Mouse (Mus musculus) neural tube, embryonic 11.5 days (tissue): ENCODE results near the gene Ppp2r1b. TPM values are rescaled to one million over a fixed set of nuclear protein-coding genes. Genes with fewer than 3 reads are reported as not detected.

ENCODE experiments used
- ATAC-seq: fragments of 200-750 bp; cut with Nextera tagmentation; 2 replicates; pipeline ENCODE4 v1.8.0; 2017; ENCODE audit warnings: moderate number of reproducible peaks, mild to moderate bottlenecking, moderate TSS enrichment, moderate library complexity; ENCODE audit not compliant: insufficient read depth, low FRiP score, low TSS enrichment
- DNase-seq: peaks from one replicate; pipeline ENCODE4 v3.0.0-alpha.2; 2015; ENCODE audit warnings: low spot score
- H3K27ac ChIP-seq: fragments of 300-500 bp; sonication (generic); 2 replicates; pipeline ENCODE4 v1.5.1; 2014; ENCODE audit warnings: low read depth, mild to moderate bottlenecking, low read length
- H3K27me3 ChIP-seq: fragments of 300-500 bp; sonication (generic); 2 replicates; pipeline ENCODE4 v1.6.1; 2014; ENCODE audit warnings: mild to moderate bottlenecking, low read length, mixed read lengths; ENCODE audit not compliant: control insufficient read depth, insufficient read depth
- H3K36me3 ChIP-seq: fragments of 300-500 bp; sonication (generic); 2 replicates; pipeline ENCODE4 v1.6.1; 2014; ENCODE audit warnings: mild to moderate bottlenecking, low read length, moderate library complexity, mixed read lengths; ENCODE audit not compliant: control insufficient read depth, insufficient read depth
- H3K4me1 ChIP-seq: fragments of 300-500 bp; sonication (generic); 2 replicates; pipeline ENCODE4 v1.6.1; 2014; ENCODE audit warnings: low read length, mixed read lengths; ENCODE audit not compliant: control insufficient read depth, insufficient read depth
- H3K4me2 ChIP-seq: fragments of 300-500 bp; sonication (generic); 2 replicates; pipeline ENCODE4 v1.6.1; 2014; ENCODE audit warnings: low read depth, mild to moderate bottlenecking, moderate library complexity
- H3K4me3 ChIP-seq: fragments of 300-500 bp; sonication (generic); 2 replicates; pipeline ENCODE4 v1.5.1; 2014; ENCODE audit warnings: low read depth, low read length
- H3K9ac ChIP-seq: fragments of 300-500 bp; sonication (generic); 2 replicates; pipeline ENCODE4 v1.6.1; 2014; ENCODE audit warnings: mild to moderate bottlenecking, low read length
- H3K9me3 ChIP-seq: fragments of 300-500 bp; sonication (generic); 2 replicates; pipeline ENCODE4 v1.6.1; 2016; ENCODE audit warnings: low read length; ENCODE audit not compliant: control insufficient read depth
- WGBS: fragments of 180-500 bp; shearing (Covaris S2); extraction: QIAGEN DNeasy Blood & Tissue Kit; methylation state at CpG from one replicate; pipeline ENCODE4 v1.1.7; 2014; 5-methylcytosine and 5-hydroxymethylcytosine counted together
- polyA plus RNA-seq: library from polyadenylated mRNA; unstranded; fragments of >200 nt; fragmentation: Nextera tagmentation; extraction: Ambion mirVana; gene quantifications from 2 replicates; pipeline ENCODE4 v1.2.1, GENCODE M21; 2014

The Ppp2r1b gene
- polyA plus RNA-seq, 1 experiment from 2014 or later, result 121 TPM

DNA sequence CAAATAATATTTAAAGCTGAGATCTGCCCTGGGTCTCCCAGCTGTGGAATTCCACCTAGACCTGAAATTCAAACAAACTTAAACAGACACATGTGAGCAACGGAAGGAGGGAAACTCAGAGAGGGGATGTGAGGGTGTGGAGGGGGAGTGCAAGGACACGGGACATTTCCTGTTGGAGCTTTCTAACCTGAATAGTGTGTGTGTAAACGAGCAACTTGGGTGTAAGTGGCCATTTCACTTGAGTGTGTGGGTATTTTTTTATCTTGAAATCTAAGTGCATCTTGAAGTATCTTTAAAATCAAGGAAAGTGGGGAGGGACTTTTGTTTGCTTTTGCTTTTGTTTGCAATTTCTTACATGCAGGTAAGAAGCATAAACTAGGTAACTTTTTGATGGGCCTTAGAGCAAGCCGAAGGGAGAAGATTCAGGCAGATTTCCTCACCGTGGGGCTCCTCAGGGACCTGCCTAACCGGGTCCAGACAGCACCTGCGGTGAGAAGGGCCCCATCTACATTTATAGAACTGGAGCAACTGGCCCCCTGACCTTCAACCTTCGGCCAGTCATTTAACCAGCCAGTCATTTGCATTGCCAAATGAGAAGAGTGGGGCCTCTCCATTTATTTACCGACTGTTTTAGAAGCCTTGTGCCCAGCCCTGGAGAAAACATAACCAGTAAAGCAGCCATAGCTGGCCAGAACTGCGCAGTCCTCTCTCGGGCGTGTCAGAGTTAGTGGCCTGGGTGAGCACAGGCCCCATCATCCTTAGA is 2.7 kb downstream of the Ppp2r1b start:
- Histone ChIP-seq H3K9me3 (no peaks in the 10 kb centered on the region), H3K4me2 (no peak overlapping the region), H3K27me3 (no peaks in the 10 kb centered on the region), H3K9ac (no peak overlapping the region), H3K4me1 (no peaks in the 10 kb centered on the region), H3K4me3 (no peak overlapping the region), H3K27ac (no peak overlapping the region), H3K36me3 (peaks cover 6% of the 10 kb centered on the region; the same call in 1 of the 2 replicates)
- WGBS, result 73% methylated on average over 12 of the region's 12 CpGs
- DNase-seq (no peak), ATAC-seq (no peak)

DNA sequence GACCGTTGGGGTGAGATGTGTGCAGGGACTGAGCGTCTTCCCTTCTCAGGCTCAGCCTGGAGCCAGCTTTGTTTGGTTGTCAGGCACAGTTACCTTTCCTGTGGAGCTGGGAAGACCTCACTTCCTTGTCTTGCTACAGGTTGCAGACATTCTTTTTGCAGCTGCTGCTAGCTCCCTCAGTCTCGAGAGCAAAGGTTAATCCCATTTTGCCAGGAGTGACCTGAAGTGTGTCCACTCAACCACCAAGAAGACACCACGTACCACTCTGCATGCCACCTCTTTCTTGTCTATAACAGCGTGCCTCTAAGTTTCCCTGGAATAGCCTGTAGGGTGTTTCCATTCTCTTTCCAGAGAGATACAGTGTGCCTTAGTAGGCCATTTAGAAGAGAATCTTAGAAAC is 3.7 kb downstream of the Ppp2r1b start:
- no peak for DNase-seq
- H3K4me2 ChIP-seq, result no peak overlapping the region
- no peaks in the 10 kb centered on the region for H3K4me1 ChIP-seq
- H3K9ac ChIP-seq, result no peak overlapping the region
- peaks cover 3% of the 10 kb centered on the region; the same call in 1 of the 2 replicates for H3K36me3 ChIP-seq
- H3K4me3 ChIP-seq, result no peak overlapping the region
- no peak overlapping the region for H3K27ac ChIP-seq
- WGBS, result 74% methylated on average over 5 of the region's 5 CpGs
- H3K27me3 ChIP-seq, result no peaks in the 10 kb centered on the region
- no peaks in the 10 kb centered on the region for H3K9me3 ChIP-seq
- no peak for ATAC-seq

DNA sequence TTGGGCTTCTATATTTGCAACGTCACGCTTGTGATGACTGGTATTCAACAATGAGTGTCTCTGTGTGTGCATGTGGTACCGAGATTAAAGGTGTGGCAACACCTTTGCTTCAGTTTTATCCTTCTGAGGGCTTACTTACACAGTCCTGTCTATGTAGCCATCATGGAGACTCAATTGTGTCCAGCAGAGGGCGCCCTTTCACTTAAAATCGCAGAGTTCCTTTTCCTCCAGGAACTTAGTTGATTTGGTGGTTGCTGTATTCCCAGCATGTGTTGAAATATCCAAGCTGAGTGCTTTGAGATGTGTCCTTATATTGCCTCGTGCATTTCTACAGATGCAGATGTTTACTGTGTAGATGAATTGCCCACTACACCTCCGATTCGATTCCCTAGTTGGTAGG is 4.1 kb downstream of the Ppp2r1b start:
- ATAC-seq (peak; percentile 60; the same call in 1 of the 2 replicates), DNase-seq (peak; percentile 88)
- no peaks in the 10 kb centered on the region for H3K9me3 ChIP-seq
- H3K27me3 ChIP-seq, result no peaks in the 10 kb centered on the region
- H3K4me1 ChIP-seq, result no peaks in the 10 kb centered on the region; the same call in 1 of the 2 replicates
- no peak overlapping the region for H3K9ac ChIP-seq
- H3K27ac ChIP-seq, result no peak overlapping the region
- 0 out of 2 replicates have a peak, but pooled peaks cover 2% of the 10 kb centered on the region for H3K36me3 ChIP-seq
- no peak overlapping the region for H3K4me3 ChIP-seq
- 24% methylated on average over 8 of the region's 8 CpGs for WGBS
- no peak overlapping the region for H3K4me2 ChIP-seq

DNA sequence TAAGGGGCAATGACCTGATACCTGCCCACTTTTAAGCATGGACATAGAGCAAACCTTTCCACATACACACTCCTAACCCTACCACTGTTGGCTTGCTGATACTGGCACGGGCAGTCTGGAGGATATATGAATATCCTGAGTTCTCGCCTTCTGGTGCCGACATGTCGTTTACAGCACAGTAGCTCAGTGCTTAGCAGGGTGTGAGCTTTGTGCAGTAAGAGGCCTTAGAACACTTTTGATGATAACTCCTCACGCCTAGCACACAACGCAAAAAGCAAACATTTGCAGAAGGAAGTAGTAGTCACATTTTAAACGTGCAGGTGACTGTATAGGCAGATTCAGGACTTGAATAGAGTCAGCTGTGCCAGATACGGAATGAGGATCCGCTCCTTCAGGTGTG is 4.7 kb downstream of the Ppp2r1b start:
- 81% methylated on average over 9 of the region's 9 CpGs for WGBS
- H3K4me1 ChIP-seq, result no peaks in the 10 kb centered on the region; the same call in 1 of the 2 replicates
- H3K36me3 ChIP-seq, result 0 out of 2 replicates have a peak, but pooled peaks cover 2% of the 10 kb centered on the region
- H3K4me3 ChIP-seq, result no peak overlapping the region
- ATAC-seq (no peak), DNase-seq (no peak)
- H3K27ac ChIP-seq, result no peak overlapping the region
- no peak overlapping the region for H3K4me2 ChIP-seq
- H3K9me3 ChIP-seq, result no peaks in the 10 kb centered on the region
- H3K9ac ChIP-seq, result no peak overlapping the region
- H3K27me3 ChIP-seq, result no peaks in the 10 kb centered on the region

DNA sequence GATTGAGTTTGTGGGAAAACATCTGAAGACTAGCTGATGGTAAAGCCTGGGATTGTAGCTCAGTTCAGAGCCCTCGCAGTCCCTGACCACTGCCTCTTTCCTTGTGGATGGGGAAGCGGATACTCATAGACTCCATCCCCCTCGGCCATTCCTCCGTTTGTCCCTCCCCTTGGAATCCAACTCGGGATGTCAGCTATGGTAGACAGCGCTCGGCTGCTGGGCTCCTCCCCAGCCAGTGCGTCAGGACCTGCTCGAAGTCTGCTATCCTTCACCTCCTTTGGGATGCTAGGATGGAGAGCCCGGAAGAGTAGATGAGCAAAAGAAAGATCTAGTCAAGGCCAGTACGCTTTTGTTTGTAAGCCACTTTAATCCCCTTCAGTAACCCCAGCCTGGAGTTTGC is 5.2 kb downstream of the Ppp2r1b start:
- ATAC-seq, result no peak
- no peak overlapping the region for H3K9ac ChIP-seq
- no peak overlapping the region for H3K4me2 ChIP-seq
- no peak overlapping the region for H3K27ac ChIP-seq
- no peaks in the 10 kb centered on the region; the same call in 1 of the 2 replicates for H3K4me1 ChIP-seq
- no peaks in the 10 kb centered on the region for H3K27me3 ChIP-seq
- no peaks in the 10 kb centered on the region for H3K9me3 ChIP-seq
- H3K36me3 ChIP-seq, result 0 out of 2 replicates have a peak, but pooled peaks cover 2% of the 10 kb centered on the region
- DNase-seq, result no peak
- no peak overlapping the region for H3K4me3 ChIP-seq
- 30% methylated on average over 11 of the region's 11 CpGs for WGBS

DNA sequence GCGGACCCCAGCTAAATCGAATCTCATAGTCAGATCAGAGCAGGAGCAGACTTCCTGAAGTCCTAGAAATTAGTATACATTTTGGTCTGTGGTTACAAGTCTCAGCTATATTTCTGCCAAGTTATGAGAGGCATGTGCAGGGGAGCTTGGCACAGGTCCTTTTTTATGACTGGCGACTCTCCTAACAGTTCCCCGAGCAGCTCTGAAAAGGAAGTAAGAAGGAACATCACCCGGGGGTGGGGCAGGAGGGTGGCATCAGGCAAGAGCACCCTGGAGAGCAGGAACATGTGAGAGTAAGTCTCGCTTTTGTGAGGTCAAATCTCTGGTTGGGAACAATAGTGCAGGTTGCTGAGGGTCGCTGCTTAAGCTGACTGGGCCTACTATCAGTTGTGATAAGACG is 5.6 kb downstream of the Ppp2r1b start:
- no peak for ATAC-seq
- 66% methylated on average over 8 of the region's 8 CpGs for WGBS
- no peak overlapping the region for H3K4me2 ChIP-seq
- no peak overlapping the region for H3K9ac ChIP-seq
- H3K9me3 ChIP-seq, result no peaks in the 10 kb centered on the region
- no peaks in the 10 kb centered on the region for H3K36me3 ChIP-seq
- H3K27ac ChIP-seq, result no peak overlapping the region
- no peak overlapping the region for H3K4me3 ChIP-seq
- no peaks in the 10 kb centered on the region; the same call in 1 of the 2 replicates for H3K4me1 ChIP-seq
- no peaks in the 10 kb centered on the region for H3K27me3 ChIP-seq
- DNase-seq, result no peak

DNA sequence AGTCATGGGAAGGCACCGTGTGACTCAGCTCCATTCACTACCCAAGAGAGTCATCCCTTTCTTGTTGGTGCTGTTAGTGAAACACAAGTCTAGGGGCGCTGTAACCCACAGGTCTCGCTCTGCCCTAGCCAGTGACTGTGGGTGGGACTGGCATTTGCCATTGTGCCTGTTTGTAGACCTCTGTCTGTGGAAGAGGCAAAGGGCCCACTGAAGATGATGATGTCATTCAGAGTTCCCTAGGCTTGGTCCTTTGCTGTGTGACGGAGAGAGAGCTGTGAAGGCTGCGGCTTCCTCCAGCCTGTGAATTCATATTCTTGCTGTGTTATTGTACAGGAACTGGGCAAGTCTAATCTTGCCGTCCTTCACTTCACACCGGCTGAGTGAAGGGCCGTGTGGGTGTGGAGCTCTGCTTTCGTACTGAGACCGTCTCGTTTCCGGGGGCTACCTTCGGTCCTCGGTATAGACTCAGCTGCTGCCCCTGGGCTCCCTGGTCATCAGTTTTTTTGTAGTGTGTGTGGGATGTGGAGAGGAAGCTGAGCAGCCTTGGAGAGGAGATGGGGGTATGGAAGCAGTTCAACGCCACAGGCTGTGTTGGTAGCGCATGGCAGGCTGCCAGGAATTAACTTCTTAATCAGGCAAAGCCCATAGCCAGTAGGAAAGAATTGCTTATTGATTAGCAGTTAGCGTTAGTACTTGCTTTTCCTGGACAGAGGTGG is 7.7 kb downstream of the Ppp2r1b start:
- Histone ChIP-seq H3K4me2 (no peak overlapping the region), H3K27ac (no peak overlapping the region), H3K36me3 (no peaks in the 10 kb centered on the region), H3K9me3 (no peaks in the 10 kb centered on the region), H3K4me1 (peaks cover 6% of the 10 kb centered on the region), H3K27me3 (no peaks in the 10 kb centered on the region), H3K9ac (no peak overlapping the region), H3K4me3 (no peak overlapping the region)
- WGBS, result 86% methylated on average over 17 of the region's 17 CpGs
- ATAC-seq, result no peak
- DNase-seq, result no peak

DNA sequence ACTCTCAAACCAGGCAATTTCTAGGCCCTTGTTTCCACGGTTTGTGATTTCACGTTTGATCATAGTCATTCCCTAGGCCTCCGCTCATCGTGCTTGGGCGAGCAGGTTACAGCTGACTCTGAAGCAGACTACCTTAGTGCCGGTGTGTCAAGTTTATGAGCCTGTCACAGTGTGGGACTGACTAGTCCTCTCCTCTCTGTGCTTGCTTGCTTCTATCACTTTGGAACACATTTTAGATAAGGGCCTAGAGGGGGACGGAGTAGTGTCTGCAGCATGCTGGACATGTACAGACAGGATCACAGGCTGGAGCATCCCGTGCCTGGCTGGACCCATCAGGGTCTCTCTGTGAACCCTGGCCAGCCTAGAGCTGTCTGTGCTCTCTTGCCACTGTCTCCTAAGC is 9.3 kb downstream of the Ppp2r1b start:
- DNase-seq (no peak), ATAC-seq (no peak)
- no peaks in the 10 kb centered on the region for H3K36me3 ChIP-seq
- H3K27ac ChIP-seq, result no peak overlapping the region
- 64% methylated on average over 8 of the region's 8 CpGs for WGBS
- H3K4me3 ChIP-seq, result no peak overlapping the region
- H3K9me3 ChIP-seq, result no peaks in the 10 kb centered on the region
- H3K4me2 ChIP-seq, result no peak overlapping the region
- peaks cover 10% of the 10 kb centered on the region for H3K4me1 ChIP-seq
- no peak overlapping the region for H3K9ac ChIP-seq
- no peaks in the 10 kb centered on the region for H3K27me3 ChIP-seq
